Mouse (Mus musculus) gastrocnemius, postnatal 36 days (tissue): ENCODE results near the gene Olfr47. TPM values are rescaled to one million over a fixed set of nuclear protein-coding genes. Genes with fewer than 3 reads are reported as not detected.

Experiments used
- total RNA-seq, 2 experiments: library from RNA; stranded (reverse); gene quantifications; 2 replicates each; pipeline ENCODE4 v1.2.3; 2021

Olfr47 gene
- total RNA-seq, 2 experiments from 2014 or later = not detected

Other genes starting within 250 kb of the Olfr47 start
- not detected for gene Olfr441, start 125.2 kb upstream of the Olfr47 start, total RNA-seq
- gene Olfr237-ps1, start 85.0 kb upstream of the Olfr47 start, total RNA-seq = not detected
- gene Olfr437, start 68.2 kb upstream of the Olfr47 start, total RNA-seq = not detected
- not detected for gene Olfr13, start 59.4 kb upstream of the Olfr47 start, total RNA-seq
- not detected for gene Olfr435, start 34.4 kb upstream of the Olfr47 start, total RNA-seq
- not detected for gene Olfr434, start 18.5 kb upstream of the Olfr47 start, total RNA-seq
- 1 to 10 TPM; 3.0 to 3.3 TPM for gene Arhgef5, start 34.1 kb downstream of the Olfr47 start, total RNA-seq
- not detected for gene Nobox, start 78.0 kb downstream of the Olfr47 start, total RNA-seq